Mouse (Mus musculus): Measurements from ENCODE around the gene Lpp. TPM values are rescaled to one million over a fixed set of nuclear protein-coding genes. Genes with fewer than 3 reads are reported as not detected.

The Lpp gene
- polyA plus RNA-seq, 1 experiment, result 15.0 TPM

DNA sequence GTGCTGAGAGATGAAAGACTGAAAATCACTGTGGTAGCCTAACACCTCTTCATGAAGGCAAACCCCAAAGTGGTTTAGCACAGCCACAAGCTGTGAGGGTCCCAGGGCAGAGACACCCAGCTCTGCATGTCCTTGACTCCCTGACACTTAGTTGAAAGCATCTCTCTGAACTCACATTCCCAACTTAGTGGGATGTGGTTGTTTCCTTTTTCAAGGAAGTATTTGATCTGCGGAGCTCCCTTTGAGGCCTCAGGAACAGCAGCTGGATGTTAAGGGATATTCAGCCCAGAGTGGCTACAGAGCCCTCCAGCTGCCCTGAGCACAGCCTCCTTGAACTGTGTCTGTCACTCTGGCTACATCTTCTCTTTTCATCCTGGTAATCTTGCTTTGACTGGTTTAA lies 48.0 kb downstream of the Lpp start:
- no peak overlapping the region for H3K27ac ChIP-seq (ENCODE audit: control insufficient read depth, insufficient read depth, low read length)
- DNase-seq, result no peak
- H3K4me3 ChIP-seq (ENCODE audit: control insufficient read depth, insufficient read depth, low read length), result no peak overlapping the region
- TF ChIP-seq CTCF (IDR thresholded peaks at IDR 0.05; ENCODE audit: borderline replicate concordance, control insufficient read depth, extremely low read depth, insufficient read depth, low read length, poor library complexity) (no peak), POLR2A (IDR thresholded peaks at IDR 0.05; ENCODE audit: control insufficient read depth, extremely low read depth, insufficient read depth, low read length, poor library complexity) (no peak)
- 97% methylated on average over 1 of the region's 1 CpGs for WGBS
- peaks cover 4% of the 10 kb centered on the region for H3K4me1 ChIP-seq (replicated peaks; ENCODE audit: control insufficient read depth, insufficient read depth, low read length)
- no peaks in the 10 kb centered on the region for H3K27me3 ChIP-seq (ENCODE audit: control insufficient read depth, insufficient read depth, low read length)
- no peaks in the 10 kb centered on the region for H3K36me3 ChIP-seq (ENCODE audit: control insufficient read depth, insufficient read depth, low read length)

DNA sequence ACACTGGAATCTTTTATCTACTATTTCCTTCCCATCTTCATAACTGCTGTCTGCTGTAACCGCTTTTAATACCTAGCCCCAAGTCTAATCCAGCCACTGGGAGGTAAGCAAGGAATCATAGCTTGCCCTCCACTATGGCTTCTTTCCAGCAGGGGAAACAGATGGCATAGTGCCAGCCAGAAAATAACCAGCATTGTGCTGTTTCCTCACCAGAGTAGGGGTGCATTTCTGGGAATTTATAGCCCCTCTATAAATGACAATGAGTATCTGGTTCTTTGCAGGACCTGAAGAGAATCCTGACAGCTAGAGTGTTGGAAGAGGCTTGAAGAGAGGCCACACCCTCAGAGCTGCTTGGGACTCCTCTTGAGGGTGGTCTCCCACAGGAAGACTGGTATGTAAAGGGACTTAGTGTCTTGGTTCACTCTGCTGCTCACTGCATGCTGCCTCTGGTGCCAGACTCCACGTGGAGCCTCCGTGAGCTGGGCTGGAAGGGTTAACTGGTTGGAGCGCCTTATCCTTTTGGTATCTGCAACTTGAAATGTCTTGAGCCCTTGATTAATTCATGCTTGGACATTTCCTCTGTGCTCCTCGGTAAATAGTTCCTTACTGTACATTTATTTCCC lies 49.3 kb downstream of the Lpp start:
- DNase-seq, result no peak
- H3K27me3 ChIP-seq (ENCODE audit: control insufficient read depth, insufficient read depth, low read length), result no peaks in the 10 kb centered on the region
- no peaks in the 10 kb centered on the region for H3K4me1 ChIP-seq (replicated peaks; ENCODE audit: control insufficient read depth, insufficient read depth, low read length)
- H3K36me3 ChIP-seq (ENCODE audit: control insufficient read depth, insufficient read depth, low read length), result no peaks in the 10 kb centered on the region
- no peak overlapping the region for H3K4me3 ChIP-seq (ENCODE audit: control insufficient read depth, insufficient read depth, low read length)
- 95% methylated on average over 5 of the region's 5 CpGs for WGBS
- no peak for TF ChIP-seq POLR2A (IDR thresholded peaks at IDR 0.05; ENCODE audit: control insufficient read depth, extremely low read depth, insufficient read depth, low read length, poor library complexity)
- TF ChIP-seq CTCF (IDR thresholded peaks at IDR 0.05; ENCODE audit: borderline replicate concordance, control insufficient read depth, extremely low read depth, insufficient read depth, low read length, poor library complexity), result no peak
- no peak overlapping the region for H3K27ac ChIP-seq (ENCODE audit: control insufficient read depth, insufficient read depth, low read length)

DNA sequence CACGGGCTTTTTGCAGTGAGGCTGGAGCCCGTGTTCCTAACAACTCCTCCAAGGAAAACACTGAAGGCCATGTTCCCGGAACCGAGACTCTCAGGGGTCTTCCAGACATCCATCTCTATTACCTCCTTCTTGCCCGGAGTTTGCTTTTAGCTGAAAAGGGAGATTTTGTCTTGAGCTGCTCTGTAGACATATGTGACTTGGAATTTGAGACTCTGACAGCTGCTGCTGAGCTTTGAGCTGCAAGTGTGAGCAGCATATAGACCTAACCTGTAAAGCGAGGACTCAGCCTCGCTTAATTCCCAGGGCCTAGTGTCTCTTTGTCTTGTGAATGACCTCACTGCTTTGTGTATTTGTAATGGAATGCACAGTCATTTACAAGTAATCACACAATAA lies 49.8 kb downstream of the Lpp start:
- H3K27ac ChIP-seq (ENCODE audit: control insufficient read depth, insufficient read depth, low read length), result no peak overlapping the region

DNA sequence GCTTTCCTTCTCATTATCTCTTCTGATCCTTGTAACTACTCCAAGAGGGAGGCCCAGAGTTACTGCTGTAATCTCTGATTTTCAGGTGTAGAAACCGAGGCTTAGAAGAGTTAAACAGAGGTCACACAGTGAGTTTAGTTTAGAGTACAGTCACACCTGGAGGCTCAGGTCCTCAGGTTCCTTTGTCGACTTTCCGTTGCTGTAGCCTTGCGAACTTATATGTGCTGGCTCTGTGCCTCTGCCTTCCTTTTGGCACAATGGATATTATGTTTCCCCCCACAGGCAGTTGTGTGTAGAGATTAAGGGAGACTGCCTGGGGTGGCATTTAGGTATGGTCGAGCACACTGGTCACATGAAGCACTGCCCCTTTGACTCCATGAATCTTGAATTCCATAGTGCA lies 50.2 kb downstream of the Lpp start:
- DNase-seq, result no peak
- H3K27me3 ChIP-seq (ENCODE audit: control insufficient read depth, insufficient read depth, low read length), result no peaks in the 10 kb centered on the region
- peaks cover 5% of the 10 kb centered on the region for H3K4me1 ChIP-seq (replicated peaks; ENCODE audit: control insufficient read depth, insufficient read depth, low read length)
- H3K36me3 ChIP-seq (ENCODE audit: control insufficient read depth, insufficient read depth, low read length), result no peaks in the 10 kb centered on the region
- 88% methylated on average over 5 of the region's 5 CpGs for WGBS
- TF ChIP-seq POLR2A (IDR thresholded peaks at IDR 0.05; ENCODE audit: control insufficient read depth, extremely low read depth, insufficient read depth, low read length, poor library complexity) (no peak), CTCF (IDR thresholded peaks at IDR 0.05; ENCODE audit: borderline replicate concordance, control insufficient read depth, extremely low read depth, insufficient read depth, low read length, poor library complexity) (no peak)
- H3K4me3 ChIP-seq (ENCODE audit: control insufficient read depth, insufficient read depth, low read length), result no peak overlapping the region
- H3K27ac ChIP-seq (ENCODE audit: control insufficient read depth, insufficient read depth, low read length), result no peak overlapping the region

More for the DNA sequence above, 49.8 kb downstream of the Lpp start:
- H3K36me3 ChIP-seq (ENCODE audit: control insufficient read depth, insufficient read depth, low read length), result no peaks in the 10 kb centered on the region
- no peak overlapping the region for H3K4me3 ChIP-seq (ENCODE audit: control insufficient read depth, insufficient read depth, low read length)
- DNase-seq, result no peak
- WGBS, result 93% methylated on average over 7 of the region's 7 CpGs
- 0 out of 2 replicates have a peak, but pooled peaks cover 2% of the 10 kb centered on the region for H3K4me1 ChIP-seq (replicated peaks; ENCODE audit: control insufficient read depth, insufficient read depth, low read length)
- no peaks in the 10 kb centered on the region for H3K27me3 ChIP-seq (ENCODE audit: control insufficient read depth, insufficient read depth, low read length)
- TF ChIP-seq CTCF (IDR thresholded peaks at IDR 0.05; ENCODE audit: borderline replicate concordance, control insufficient read depth, extremely low read depth, insufficient read depth, low read length, poor library complexity) (no peak), POLR2A (IDR thresholded peaks at IDR 0.05; ENCODE audit: control insufficient read depth, extremely low read depth, insufficient read depth, low read length, poor library complexity) (no peak)

- 95% methylated on average over 4 of the region's 4 CpGs for WGBS
- DNase-seq, result no peak
These were observed 51.5 kb downstream of the Lpp start for GRCm38 (mm10) chr16:24444818-24445217.

DNA sequence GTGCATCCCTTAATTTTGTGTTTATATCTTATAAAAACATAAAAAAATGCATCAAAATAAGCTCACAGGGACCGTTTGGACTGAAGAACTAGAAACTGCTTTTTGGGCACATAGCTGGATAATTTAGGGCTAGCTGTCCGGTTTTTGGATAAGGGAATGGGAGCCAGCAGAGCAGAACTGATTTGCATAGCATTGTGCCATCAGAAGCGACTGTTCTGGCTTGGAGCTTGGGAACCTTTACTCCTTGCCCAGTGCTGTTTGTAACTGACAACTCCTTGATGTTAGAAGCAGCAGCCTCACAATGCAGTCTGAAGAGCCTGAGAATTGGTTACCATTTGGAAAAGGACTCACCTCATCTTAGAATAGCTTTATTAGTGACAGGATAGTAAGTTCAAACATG lies 52.2 kb downstream of the Lpp start:
- Histone ChIP-seq H3K4me1 (replicated peaks; ENCODE audit: control insufficient read depth, insufficient read depth, low read length) (peaks cover 13% of the 10 kb centered on the region), H3K4me3 (ENCODE audit: control insufficient read depth, insufficient read depth, low read length) (no peak overlapping the region), H3K36me3 (ENCODE audit: control insufficient read depth, insufficient read depth, low read length) (no peaks in the 10 kb centered on the region), H3K27me3 (ENCODE audit: control insufficient read depth, insufficient read depth, low read length) (no peaks in the 10 kb centered on the region), H3K27ac (ENCODE audit: control insufficient read depth, insufficient read depth, low read length) (no peak overlapping the region)
- TF ChIP-seq POLR2A (IDR thresholded peaks at IDR 0.05; ENCODE audit: control insufficient read depth, extremely low read depth, insufficient read depth, low read length, poor library complexity), result no peak
- TF ChIP-seq CTCF (IDR thresholded peaks at IDR 0.05; ENCODE audit: borderline replicate concordance, control insufficient read depth, extremely low read depth, insufficient read depth, low read length, poor library complexity), result no peak
- DNase-seq, result no peak
- WGBS, result 95% methylated on average over 3 of the region's 3 CpGs

More at GRCm38 (mm10) chr16:24444818-24445217, 51.5 kb downstream of the Lpp start:
- Histone ChIP-seq H3K27me3 (ENCODE audit: control insufficient read depth, insufficient read depth, low read length) (no peaks in the 10 kb centered on the region), H3K36me3 (ENCODE audit: control insufficient read depth, insufficient read depth, low read length) (no peaks in the 10 kb centered on the region), H3K27ac (ENCODE audit: control insufficient read depth, insufficient read depth, low read length) (no peak overlapping the region), H3K4me1 (replicated peaks; ENCODE audit: control insufficient read depth, insufficient read depth, low read length) (peaks cover 11% of the 10 kb centered on the region), H3K4me3 (ENCODE audit: control insufficient read depth, insufficient read depth, low read length) (no peak overlapping the region)
- TF ChIP-seq CTCF (IDR thresholded peaks at IDR 0.05; ENCODE audit: borderline replicate concordance, control insufficient read depth, extremely low read depth, insufficient read depth, low read length, poor library complexity), result no peak
- TF ChIP-seq POLR2A (IDR thresholded peaks at IDR 0.05; ENCODE audit: control insufficient read depth, extremely low read depth, insufficient read depth, low read length, poor library complexity), result no peak

DNA sequence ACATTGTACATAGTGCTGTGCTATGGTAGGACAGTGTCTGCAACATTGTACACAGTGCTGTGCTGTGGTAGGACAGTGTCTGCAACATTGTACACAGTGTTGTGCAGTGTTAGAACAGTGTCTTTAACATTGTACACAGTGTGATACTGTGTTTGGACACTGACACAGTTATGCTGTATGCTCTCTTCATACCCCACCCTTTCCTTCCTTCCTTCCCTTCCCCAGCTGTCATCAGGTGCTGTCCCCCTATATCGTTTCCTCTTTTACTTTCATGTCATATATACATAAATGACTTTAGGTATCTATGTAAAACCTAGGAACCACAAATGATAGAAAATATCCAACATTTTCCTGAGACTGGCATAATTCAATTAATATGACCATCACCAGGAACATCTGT lies 53.1 kb downstream of the Lpp start:
- DNase-seq, result no peak
- Histone ChIP-seq H3K27me3 (ENCODE audit: control insufficient read depth, insufficient read depth, low read length) (no peaks in the 10 kb centered on the region), H3K27ac (ENCODE audit: control insufficient read depth, insufficient read depth, low read length) (no peak overlapping the region), H3K4me1 (replicated peaks; ENCODE audit: control insufficient read depth, insufficient read depth, low read length) (peaks cover 15% of the 10 kb centered on the region), H3K36me3 (ENCODE audit: control insufficient read depth, insufficient read depth, low read length) (no peaks in the 10 kb centered on the region), H3K4me3 (ENCODE audit: control insufficient read depth, insufficient read depth, low read length) (no peak overlapping the region)
- no peak for TF ChIP-seq CTCF (IDR thresholded peaks at IDR 0.05; ENCODE audit: borderline replicate concordance, control insufficient read depth, extremely low read depth, insufficient read depth, low read length, poor library complexity)
- TF ChIP-seq POLR2A (IDR thresholded peaks at IDR 0.05; ENCODE audit: control insufficient read depth, extremely low read depth, insufficient read depth, low read length, poor library complexity), result no peak
- WGBS, result 30% methylated on average over 1 of the region's 1 CpGs

All from thymus, adult 2 months (tissue).